Mouse (Mus musculus) adrenal gland, adult 2 months (tissue): ENCODE results near the gene Socs7. TPM values are rescaled to one million over a fixed set of nuclear protein-coding genes. Genes with fewer than 3 reads are reported as not detected.

Source experiments
- DNase-seq: peaks from one replicate; pipeline ENCODE4 v3.0.0; 2021
- polyA plus RNA-seq: library from polyadenylated mRNA; depleted of rRNA; stranded (reverse); fragments of >200 nt; gene quantifications from 2 replicates; pipeline ENCODE4 v1.2.3, GENCODE M21; 2012
- total RNA-seq, 2 experiments: library from RNA; stranded (reverse); gene quantifications; 2 replicates each; pipeline ENCODE4 v1.2.3; 2021

The Socs7 gene
- total and polyA plus RNA-seq, 3 experiments, result 9.9 to 20.8 (median 20.3) TPM

DNA sequence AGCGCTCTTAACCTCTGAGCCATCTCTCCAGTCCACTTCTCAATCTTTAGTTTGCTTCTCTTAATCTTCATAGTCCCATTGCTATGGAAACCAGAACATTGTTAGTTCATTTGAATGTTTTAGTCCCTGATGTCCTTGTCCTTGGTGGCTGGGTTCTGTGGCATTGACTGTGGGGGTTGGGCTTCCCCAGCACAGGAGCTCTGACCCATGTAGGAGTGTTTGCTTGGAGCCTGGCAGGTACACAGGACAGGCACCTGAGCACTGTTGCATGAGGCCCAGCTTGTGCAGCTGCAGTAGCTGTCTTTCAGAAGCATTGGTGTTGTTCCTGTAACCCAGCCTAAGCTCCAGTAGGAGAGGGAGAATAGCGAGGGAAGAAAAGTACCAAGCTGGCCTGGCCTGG lies 25.5 kb downstream of the Socs7 start:
- DNase-seq, result peak; percentile 77

DNA sequence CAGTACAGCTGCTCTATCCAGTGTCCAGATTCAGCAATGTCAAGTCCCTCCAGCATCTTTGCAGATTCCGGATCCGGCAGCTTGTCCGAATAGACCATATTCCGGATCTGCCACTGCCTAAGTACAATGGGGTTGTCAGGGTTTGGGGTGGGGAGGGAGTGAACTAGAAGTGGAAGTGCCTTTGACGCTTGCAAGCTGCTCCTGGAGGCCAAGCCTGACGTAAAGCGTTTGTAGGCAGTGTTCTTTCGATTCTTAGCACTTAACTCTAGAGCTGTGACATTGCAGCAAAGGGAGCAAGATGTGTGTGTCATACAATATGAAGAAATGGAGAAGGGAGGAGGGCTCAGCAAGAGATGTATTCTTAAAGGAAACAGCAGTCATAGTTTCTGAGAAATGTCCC lies 26.8 kb downstream of the Socs7 start:
- DNase-seq, result no peak

DNA sequence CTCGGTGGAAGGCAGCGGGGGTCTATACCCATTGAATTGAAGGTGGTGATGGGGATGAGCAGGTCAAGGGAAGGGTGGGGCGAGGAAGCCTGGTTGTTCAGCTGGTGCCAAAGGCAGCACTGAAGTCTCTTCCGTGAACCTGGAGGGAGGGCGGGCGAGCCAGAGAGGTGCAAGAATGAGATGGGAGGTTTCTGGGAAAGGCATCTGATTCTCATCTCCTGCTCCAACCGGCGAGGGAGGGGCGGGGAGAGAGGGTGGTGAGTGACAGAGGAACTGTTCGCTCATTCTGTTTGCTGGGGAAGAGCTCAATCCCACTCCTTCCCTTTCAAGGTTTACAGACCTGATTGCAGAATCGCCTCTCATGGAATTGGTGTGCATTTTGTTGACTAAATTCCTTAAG lies 31.3 kb downstream of the Socs7 start:
- DNase-seq, result no peak

DNA sequence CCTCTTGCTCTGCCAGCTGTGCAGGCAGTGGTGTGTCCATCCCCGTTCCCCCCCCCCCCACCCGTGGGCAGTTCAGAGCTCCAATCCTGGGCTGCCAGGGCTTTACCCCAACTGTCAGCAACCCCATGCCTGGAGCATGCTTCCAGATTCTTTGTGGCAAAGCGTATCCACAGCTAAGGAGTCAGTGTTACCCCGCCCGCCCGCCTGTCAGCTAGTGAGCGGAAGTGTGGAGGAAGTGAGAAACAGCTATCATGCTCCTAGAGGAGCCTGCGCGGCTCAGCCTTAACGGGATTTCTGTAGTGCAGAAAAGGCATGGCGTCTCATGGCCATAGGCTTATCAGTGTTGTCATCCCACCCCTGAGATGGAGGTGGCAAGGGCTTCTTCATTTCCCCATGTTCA lies 31.8 kb downstream of the Socs7 start:
- no peak for DNase-seq

DNA sequence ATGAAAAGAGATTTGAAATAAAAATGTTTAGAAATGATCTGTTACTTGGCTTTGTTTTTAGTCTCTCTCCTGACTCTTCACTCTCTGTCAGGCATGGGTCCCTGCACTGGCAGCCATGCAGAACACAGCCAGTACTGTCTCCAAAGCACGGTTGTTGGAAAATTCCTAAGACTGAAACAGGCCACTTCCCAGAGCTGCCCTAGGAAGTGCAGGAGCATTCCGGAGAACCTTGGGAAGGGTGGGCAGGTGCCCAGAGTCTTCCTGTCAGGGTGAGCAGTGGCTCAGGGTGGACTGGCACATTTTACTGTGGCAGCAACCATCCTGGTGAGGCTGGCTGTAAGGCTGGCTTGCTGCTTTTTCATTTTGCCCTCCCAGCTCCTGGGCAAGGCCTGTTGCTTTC lies 36.2 kb downstream of the Socs7 start:
- no peak for DNase-seq

DNA sequence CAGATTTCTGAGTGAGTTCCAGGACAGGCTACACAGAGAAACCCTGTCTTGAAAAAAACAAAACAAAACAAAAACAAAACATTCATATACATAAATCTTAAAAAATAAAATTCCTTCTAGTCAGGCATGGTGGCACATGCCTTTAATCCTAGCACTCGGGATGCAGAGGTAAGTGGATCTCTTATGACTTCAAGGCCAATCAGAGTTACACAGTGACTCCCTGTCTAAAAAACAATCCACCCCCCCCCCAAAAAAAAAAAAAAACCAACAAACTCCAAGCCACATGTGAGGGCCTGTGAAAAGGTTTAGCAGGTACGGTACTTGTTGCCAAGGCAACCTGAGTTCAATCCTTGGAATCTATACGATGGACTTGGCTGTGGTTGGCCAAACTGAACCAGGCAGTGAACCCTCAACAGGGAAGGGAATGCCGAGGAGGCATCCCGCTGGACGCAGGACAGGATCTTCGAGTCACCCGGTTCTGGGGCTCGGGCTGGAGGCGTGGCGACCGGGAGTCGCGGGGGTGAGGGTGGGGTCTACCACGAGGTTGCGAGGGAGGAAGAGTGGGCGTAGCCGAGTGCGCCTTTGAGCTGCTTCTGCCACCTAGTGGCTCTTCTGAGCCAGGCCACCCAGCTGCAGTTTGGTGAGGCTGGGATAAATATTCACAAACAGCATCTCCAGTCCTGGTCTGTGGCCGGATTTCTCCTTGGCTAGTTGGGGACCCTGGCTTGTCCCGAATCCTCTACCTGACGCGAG lies 37.8 kb downstream of the Socs7 start:
- peak; percentile 89 for DNase-seq

DNA sequence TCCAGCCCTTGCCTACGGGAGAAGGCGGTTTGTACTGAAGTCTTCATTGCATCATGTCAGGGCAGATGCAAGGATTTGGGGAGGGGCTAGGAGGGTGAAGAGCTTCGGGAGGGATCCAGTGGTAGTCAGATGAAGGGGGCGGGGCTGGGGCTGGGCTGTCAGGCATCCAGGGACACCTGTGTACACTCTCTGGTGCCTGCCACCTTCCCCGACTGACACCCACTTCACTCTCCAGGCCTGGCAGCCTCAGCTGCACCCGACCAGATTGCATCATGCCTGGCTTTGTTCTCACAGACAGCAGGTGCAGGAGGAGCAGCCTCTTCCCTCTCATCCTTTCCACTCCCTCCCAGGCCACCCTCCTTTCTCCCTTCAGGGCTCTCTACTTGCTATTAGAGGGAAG lies 38.7 kb downstream of the Socs7 start:
- DNase-seq, result no peak

DNA sequence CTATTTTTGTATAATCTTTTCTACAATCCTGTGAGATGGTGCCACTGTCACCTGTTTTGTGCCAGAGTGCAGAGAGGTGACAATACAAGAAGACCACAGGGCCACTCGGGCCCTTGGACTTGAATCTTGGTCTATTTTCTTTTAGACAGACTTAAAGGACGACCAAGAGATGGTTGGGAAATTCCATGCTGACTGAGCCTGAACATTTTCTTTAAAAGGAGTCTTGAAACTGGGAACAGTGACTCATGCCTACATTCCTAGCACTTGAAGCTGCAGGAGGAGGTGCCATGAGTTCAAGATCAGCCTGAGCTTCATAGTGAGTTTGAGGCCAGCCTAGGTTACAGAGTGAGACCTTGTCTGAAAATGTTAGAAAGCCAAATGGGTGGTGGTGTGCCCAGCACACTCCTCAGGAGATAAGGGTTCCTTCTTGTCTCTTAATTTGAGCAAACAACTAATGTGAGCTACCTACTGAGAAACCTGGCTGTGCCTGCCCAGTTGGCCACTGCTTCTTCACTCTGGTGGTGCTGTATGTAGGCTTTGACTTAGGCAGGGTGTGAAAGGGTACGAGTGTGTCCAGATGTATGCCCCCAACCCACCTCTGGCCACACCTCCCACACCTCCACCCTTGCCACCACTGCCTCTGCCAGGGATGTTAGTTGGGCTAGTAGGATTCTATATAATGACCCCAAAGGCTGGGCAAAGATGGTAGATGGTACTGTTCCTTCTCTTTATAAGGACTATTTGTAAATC lies 39.5 kb downstream of the Socs7 start:
- no peak for DNase-seq

DNA sequence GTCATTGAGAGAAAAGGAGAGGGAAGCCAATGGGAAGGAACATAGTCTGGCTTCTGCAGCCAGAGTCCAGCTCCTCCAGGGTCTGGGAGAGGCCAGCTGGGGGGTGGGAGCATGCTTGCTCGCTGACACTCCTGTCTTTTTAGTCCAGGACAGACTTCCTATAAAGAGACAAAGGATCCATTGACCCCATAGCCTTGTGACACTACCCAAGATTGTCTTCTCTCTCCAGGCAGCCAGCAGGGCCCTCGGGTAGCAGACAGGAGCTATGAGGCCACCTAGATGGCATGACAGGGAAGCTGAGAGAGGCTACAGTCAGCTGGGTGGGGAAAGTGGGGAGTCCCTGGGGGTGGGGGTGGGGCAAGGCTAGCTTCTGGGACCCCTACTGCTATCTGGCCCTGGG lies 40.4 kb downstream of the Socs7 start:
- DNase-seq, result no peak

DNA sequence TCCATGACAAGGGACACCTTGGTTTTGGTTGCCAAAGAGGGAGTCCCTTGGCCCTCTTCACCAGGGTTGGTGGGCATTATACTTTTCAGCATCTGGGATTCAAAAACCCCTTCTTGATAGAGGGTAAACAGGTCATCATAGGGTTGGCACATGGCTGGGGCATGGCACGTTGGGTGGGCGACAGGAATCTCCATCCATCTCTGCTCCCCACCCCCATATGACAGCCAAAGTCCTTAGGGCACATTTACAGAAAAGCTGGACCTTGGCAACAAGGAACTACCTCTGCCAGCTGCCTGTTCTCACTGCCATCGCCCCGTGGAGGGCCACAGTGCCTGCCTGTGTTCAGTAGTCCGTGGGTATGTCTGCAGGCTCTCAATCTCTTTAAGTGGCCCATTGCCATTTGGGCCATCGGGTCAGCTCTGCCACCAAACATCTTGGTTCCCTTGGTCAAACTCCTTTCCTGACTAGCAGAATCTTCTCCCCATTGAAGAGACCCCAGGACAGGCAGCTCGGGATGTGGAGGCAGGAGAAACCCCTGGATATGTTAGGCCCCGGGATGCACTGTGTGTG lies 41.3 kb downstream of the Socs7 start:
- no peak for DNase-seq

DNA sequence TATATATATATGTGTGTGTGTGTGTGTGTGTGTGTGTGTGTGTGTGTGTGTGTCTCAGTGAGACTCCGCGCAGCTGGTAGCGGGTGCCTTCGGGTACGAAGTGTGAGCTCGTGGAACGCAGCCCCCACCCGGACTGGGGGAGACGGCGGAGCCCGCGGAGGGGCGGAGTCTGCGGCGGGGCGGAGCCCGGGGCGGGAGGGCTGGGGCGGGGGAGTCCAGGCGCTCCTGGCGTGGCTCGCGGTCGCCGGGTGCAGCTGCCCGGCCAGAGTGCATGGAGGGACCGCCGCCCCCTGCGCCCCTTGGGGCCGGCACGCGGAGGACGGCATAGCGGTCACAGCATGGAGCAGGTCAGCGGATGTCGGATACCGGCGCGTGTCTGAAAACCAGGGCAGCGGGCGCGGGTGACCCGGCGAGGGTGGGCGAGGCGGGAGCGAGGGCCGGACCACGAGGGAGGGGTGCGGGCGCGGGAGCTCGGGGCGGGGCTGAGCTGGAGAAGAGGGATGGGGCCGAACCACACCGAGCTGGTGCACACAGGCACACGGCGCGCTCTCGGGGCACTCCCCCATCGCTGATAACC lies 41.9 kb downstream of the Socs7 start:
- peak; percentile 68 for DNase-seq

DNA sequence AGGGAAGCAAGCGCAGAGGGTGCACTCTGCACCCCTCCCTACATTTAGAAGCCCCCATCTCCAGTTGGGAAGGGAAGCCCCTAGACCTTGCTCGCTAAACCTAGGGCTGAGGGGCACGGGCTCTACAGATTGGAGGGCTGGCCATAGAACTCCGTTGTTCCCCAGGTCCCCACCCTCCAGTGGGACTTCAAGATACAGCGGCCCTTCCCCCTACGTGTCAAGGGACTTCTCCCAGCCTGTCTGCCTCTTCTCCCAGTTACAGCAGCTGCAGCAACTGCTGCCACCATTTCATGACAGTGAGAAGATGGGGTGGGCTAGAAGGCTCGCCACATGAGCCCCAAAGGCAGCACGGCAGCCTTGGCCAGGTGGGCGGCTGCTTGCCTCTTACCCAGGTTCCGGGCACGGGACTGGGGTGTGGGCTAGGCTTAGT lies 42.4 kb downstream of the Socs7 start:
- DNase-seq, result no peak

DNA sequence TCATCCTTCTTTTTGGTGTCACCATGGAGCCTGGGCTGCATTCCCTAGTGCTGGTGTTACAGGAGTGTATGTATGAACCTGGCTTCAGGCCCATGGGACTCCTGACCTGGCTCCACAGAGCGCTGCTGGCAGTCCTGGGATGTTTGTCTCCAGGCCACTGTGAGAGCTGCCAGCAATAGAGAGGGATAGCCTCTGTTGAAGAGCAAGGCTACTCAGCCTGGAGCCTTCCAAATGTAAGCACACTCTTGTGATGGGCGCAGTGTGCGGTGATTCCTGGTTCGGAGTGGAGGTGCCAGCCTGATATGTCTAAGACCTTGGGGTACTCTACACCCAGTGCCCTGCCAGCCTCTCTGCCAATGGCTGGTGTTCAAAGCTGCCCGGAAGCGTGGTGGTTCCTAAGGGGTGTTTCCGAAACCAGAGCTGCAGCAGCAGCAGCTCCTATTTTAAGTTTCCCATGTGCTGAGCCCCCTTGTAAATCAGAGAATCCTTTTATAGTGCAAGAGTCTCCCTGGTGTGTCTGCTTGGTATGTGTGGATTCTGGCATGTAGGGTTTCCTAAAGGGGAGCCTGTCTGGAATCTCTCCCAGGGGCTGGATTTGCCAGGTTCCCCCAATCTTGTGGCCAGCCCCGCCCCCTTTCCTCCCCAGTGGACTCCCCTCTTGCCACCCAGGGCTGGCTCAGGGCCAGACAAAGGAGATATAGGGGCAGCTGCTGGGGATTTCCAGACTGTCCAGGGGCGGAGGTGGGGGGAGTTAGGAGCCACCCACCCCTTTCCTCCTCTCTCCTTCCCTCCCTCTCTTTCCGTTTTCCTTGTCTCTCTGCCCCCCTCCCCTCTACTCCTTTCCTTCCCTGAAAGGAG lies 44.0 kb downstream of the Socs7 start:
- DNase-seq, result no peak

DNA sequence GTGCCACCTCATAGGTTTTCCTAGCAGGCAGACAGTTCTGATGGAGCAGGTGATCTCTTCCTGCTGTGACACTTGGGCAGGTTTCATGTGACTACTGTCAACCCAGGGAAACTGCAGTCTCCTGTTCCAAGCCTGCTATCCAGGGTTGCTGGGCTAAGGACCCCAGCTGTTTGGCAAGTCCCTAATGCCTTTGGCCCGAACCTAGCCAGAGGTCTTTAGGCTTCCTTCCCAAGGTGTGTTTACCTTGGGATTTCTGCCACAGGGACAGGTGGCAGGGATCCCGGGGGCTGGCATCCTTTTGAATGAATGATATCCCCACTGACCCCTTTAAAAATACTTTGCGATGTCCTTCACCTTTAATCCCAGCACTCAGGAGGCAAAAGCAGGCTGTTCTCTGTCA lies 45.1 kb downstream of the Socs7 start:
- no peak for DNase-seq

DNA sequence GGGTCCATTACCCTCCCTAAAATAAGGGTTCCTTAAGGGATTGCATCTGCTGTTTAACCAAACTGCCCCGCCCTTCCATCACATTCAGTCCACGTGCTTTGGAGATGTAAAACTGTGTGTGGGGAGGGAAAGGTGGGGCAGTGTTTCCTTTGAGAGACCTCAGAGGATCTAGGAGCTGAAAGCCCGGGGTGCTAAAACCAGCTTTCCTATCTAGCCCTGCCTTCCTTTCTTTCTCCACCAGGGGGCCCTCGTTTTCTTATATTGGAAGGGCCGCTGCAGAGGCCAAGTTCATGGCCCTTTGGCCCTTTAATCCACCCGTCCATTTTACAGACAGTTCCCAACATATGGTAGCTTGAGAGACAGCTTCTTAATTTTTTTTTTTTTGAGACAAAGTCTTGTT lies 45.8 kb downstream of the Socs7 start:
- peak; percentile 82 for DNase-seq

DNA sequence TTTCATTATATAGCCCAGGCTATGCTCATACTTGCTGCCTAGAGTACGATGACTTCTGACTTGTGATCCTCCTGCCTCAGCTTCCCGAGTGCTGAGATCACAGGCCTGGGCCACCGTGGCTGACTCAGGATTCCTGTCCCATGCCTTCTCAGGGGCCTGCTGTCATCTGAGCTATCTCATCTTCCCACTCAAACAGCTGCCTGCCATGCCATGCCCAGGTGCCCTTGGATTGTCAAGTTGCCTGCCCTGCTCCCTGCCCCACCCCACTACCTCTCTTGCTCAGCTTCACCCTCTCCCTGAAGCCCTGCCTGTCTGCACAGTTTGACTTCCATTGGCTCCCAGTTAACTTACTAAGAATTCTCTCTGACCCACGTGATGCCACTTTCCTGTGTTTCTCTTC lies 48.6 kb downstream of the Socs7 start:
- DNase-seq, result no peak

DNA sequence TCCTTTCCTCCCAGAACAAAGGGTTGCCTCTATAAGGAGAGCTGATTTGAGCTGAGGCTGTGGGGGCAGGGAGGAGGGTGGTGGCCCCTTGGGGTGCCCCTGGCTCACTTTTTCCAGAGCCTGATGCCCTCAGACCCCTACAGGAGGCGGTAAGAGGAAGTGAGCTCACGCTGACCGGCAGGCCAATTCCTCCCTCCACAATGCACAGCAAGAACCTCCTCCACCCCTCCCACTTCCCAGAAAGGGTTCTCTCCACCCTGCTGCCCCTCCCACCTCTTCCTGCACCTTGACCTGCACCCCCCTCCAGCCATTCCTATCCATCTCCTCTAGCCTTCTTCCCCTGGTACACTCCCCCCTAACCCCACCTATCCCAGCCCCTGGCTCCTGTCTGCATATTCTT lies 49.8 kb downstream of the Socs7 start:
- DNase-seq, result peak; percentile 48

DNA sequence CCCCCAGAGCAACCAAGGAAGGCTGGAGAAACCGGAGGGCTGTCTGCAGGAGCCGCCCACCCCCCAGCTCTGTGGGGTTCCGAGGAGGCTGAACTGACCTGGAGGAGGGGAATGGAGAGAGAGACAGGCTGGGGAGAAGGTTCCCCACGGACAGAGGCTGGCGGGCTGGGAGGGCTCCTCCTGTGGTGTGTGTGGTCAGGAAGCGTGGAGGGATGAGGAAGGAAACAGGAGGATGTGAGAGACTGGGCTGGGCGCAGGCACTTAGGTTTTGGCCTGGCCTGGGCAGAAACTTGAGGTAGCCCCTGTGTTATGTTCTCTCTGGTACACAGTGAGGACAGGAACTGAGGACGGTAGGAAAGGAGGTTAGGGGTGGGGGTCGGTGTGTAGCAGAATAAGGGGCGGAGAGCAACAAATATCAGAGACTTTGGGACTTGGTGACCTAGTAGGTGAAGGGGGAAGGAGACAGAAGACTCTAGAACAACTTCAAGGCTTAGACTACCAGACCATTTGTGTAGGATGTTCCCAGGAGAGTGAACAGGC lies 50.5 kb downstream of the Socs7 start:
- DNase-seq, result no peak

DNA sequence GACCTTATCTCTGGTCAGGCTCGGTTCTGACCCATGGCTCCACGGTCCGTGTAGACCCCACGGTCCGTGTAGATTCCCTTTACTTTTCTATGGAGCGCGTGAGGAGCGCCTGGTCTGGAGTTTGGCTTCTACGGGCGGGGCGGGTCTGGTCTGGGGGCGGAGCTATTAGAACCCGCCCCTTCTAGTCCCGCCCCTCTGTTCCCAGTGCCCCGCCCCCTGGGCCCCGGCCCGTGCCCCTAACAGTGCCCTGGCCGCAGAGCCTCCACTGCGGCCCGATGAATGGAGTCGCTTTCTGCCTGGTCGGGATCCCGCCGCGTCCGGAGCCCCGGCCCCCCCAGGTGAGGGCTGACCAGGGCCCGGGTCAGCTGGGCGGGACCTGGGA lies 53.0 kb downstream of the Socs7 start, which contains the start of gene Arhgap23:
Arhgap23 (plus strand) TSS at position 204 of the 382 bp plus-strand sequence.
- DNase-seq, result peak; percentile 87

DNA sequence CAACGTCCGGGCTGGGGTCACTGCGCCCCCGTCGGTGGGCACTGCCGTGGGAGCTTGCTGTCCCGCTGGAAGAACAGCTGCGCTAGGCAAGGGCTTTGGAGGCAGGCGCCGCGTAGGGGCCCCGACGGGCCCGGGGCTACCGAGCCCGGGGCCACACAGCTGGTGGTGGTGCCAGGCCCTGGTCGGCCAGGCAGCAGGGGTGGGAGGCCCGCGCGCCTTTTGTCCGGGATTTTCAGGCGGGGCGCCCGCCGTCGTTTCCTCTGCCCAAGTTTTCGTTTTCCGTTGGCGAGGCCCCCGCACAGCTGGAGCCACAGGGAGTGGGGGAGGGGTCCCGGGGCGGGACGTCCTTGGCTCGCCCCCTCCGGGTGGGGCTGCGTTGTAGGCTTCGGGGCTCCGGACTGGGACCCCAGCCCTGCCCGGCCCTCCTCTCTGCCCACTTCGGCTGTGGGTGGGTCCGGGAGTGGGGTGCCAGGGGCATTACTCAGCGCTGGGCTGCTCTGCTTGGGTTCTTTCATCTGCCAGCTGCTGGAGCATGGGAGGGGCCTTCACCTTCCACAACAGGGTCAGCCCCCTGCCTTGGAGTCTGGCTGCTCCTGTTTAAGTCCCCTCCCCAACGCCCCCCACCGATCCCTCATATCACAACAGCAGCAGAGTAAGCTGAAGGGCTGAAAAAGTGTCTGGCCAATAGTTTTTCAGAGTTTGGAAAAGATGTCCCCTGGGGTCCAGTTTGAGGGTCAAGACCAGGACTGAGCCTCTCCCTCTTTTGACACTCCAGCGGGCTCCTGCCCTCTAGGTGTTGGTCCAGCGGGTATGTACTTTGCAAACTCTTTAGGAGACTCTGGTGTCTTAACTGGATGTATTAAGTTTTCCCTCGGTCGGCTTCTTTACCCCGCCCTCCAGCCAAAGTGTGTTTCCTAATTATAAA lies 53.6 kb downstream of the Socs7 start:
- peak; percentile 74 for DNase-seq

DNA sequence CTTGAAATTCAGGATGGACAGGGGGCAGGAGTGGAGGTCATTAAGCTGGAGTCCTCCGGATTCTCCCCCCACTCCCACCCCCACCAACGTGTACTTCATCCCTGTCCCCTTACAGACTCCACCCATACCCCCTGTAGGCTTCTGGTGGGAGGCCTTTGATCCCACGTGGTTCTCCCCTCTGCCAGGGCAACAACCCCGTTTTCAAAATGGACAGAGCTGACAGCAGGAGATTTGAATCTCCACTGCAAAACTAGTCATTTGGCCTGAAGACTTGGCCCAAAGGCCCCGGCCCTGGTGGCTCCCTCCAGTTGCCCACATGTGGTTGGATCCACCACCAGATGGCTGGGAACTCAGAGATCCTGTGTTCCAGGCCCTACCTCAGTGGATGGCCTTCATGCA lies 54.3 kb downstream of the Socs7 start:
- no peak for DNase-seq
